Comparison of ENCODE assay signal across 10 mouse cellular contexts in genomic region chr11:72478228-72478627, GRCm38 (mm10). TPM values are rescaled to one million over a fixed set of nuclear protein-coding genes. Genes with fewer than 3 reads are reported as not detected.
A peak's percentile ranks its signal among the peaks of the same experiment; 100 is the strongest.
DNase-seq lines count a peak whose midpoint lies in the region; ATAC-seq and TF ChIP-seq lines count a peak whose summit lies in the region.
"Had no signal": no experiment of that assay in that cellular context is flagged by ENCODE, and none has a peak within 500 bp of the region (broad histone marks: within the 10 kb centered on the region; RNA-seq: fewer than 3 reads in every experiment).

No protein-coding gene starts in this region.

- no peak for DNase-seq in hindbrain, embryonic 10.5 days (ENCODE audit: low spot score)
- DNase-seq in midbrain, postnatal 0 days (ENCODE audit: low spot score) = no peak
- DNase-seq in heart, postnatal 14 days = peak; percentile 35 to 36
- DNase-seq in thymus, postnatal 25 days = no peak
- no peak for DNase-seq in gastrocnemius, postnatal 25 days
- DNase-seq: left cerebral cortex, postnatal 4 days had no signal

- no peak overlapping the region for H3K9ac ChIP-seq in hindbrain, embryonic 12.5 days
- 0 out of 2 replicates have a peak overlapping the region, but pooled peaks have one; percentile 33 for H3K9ac ChIP-seq in midbrain, postnatal 0 days (replicated peaks; ENCODE audit: low read length, poor library complexity, severe bottlenecking)
- H3K9ac ChIP-seq in midbrain, embryonic 16.5 days (ENCODE audit: low read depth, low read length) = no peak overlapping the region
- H3K9ac ChIP-seq in stomach, embryonic 16.5 days (ENCODE audit: low read length) = no peak overlapping the region

- no peaks in the 10 kb centered on the region for H3K9me3 ChIP-seq in hindbrain, embryonic 10.5 days
- no peaks in the 10 kb centered on the region for H3K9me3 ChIP-seq in hindbrain, embryonic 12.5 days (replicated peaks)
- H3K9me3 ChIP-seq in midbrain, postnatal 0 days (ENCODE audit: low read length) = no peaks in the 10 kb centered on the region
- no peaks in the 10 kb centered on the region for H3K9me3 ChIP-seq in midbrain, embryonic 16.5 days (replicated peaks; ENCODE audit: control insufficient read depth, low read length, poor library complexity, severe bottlenecking)
- H3K9me3 ChIP-seq in stomach, embryonic 16.5 days (replicated peaks; ENCODE audit: control insufficient read depth, low read length) = no peaks in the 10 kb centered on the region

- ATAC-seq in hindbrain, embryonic 12.5 days (ENCODE audit: low FRiP score) = no peak
- ATAC-seq in midbrain, postnatal 0 days (ENCODE audit: low FRiP score) = no peak
- ATAC-seq in midbrain, embryonic 16.5 days = no peak
- no peak for ATAC-seq in stomach, embryonic 16.5 days (ENCODE audit: insufficient read depth, low FRiP score)

- peaks cover 60% of the 10 kb centered on the region for H3K4me1 ChIP-seq in hindbrain, embryonic 10.5 days (replicated peaks)
- peaks cover 27% of the 10 kb centered on the region for H3K4me1 ChIP-seq in hindbrain, embryonic 12.5 days
- no peaks in the 10 kb centered on the region for H3K4me1 ChIP-seq in midbrain, postnatal 0 days (ENCODE audit: insufficient read depth, low read length)
- 0 out of 2 replicates have a peak, but pooled peaks cover 6% of the 10 kb centered on the region for H3K4me1 ChIP-seq in midbrain, embryonic 16.5 days (ENCODE audit: control insufficient read depth, insufficient read depth, low read length)
- peaks cover 16% of the 10 kb centered on the region; the same call in 1 of the 2 replicates for H3K4me1 ChIP-seq in stomach, embryonic 16.5 days (ENCODE audit: control insufficient read depth, insufficient read depth, low read length)

- no peak overlapping the region for H3K4me2 ChIP-seq in hindbrain, embryonic 12.5 days (replicated peaks)
- H3K4me2 ChIP-seq in midbrain, postnatal 0 days (ENCODE audit: low read depth, low read length, poor library complexity, severe bottlenecking) = no peak overlapping the region
- H3K4me2 ChIP-seq in midbrain, embryonic 16.5 days (ENCODE audit: low read length) = no peak overlapping the region
- H3K4me2 ChIP-seq in stomach, embryonic 16.5 days (ENCODE audit: low read depth, low read length) = no peak overlapping the region

- TF ChIP-seq CTCF in midbrain, postnatal 0 days (IDR thresholded peaks at IDR 0.05) = no peak

- H3K36me3 ChIP-seq in hindbrain, embryonic 10.5 days = no peaks in the 10 kb centered on the region
- 0 out of 2 replicates have a peak, but pooled peaks cover under 1% of the 10 kb centered on the region for H3K36me3 ChIP-seq in hindbrain, embryonic 12.5 days
- H3K36me3 ChIP-seq in midbrain, postnatal 0 days (ENCODE audit: insufficient read depth, low read length) = peaks cover 4% of the 10 kb centered on the region; the same call in 1 of the 2 replicates
- 0 out of 2 replicates have a peak, but pooled peaks cover 2% of the 10 kb centered on the region for H3K36me3 ChIP-seq in midbrain, embryonic 16.5 days (ENCODE audit: control insufficient read depth, insufficient read depth, low read length)
- H3K36me3 ChIP-seq in stomach, embryonic 16.5 days (ENCODE audit: control insufficient read depth, insufficient read depth, low read length) = no peaks in the 10 kb centered on the region

- H3K27ac ChIP-seq in hindbrain, embryonic 10.5 days = peak overlapping the region; percentile 69
- H3K27ac ChIP-seq in hindbrain, embryonic 12.5 days = no peak overlapping the region
- H3K27ac ChIP-seq in midbrain, postnatal 0 days (ENCODE audit: low read depth, low read length) = no peak overlapping the region
- H3K27ac ChIP-seq in midbrain, embryonic 16.5 days (ENCODE audit: low read length) = no peak overlapping the region
- peak overlapping the region; percentile 44; the same call in 1 of the 2 replicates for H3K27ac ChIP-seq in stomach, embryonic 16.5 days (ENCODE audit: low read length)

- H3K4me3 ChIP-seq in hindbrain, embryonic 10.5 days = no peak overlapping the region
- H3K4me3 ChIP-seq in hindbrain, embryonic 12.5 days = no peak overlapping the region
- H3K4me3 ChIP-seq in midbrain, postnatal 0 days (ENCODE audit: low read depth, low read length) = no peak overlapping the region
- H3K4me3 ChIP-seq in midbrain, embryonic 16.5 days (ENCODE audit: low read depth, low read length) = no peak overlapping the region
- H3K4me3 ChIP-seq in stomach, embryonic 16.5 days (replicated peaks; ENCODE audit: low read length) = no peak overlapping the region

- no peaks in the 10 kb centered on the region for H3K27me3 ChIP-seq in hindbrain, embryonic 10.5 days (ENCODE audit: insufficient read depth, poor library complexity, severe bottlenecking)
- no peaks in the 10 kb centered on the region for H3K27me3 ChIP-seq in hindbrain, embryonic 12.5 days
- H3K27me3 ChIP-seq in midbrain, postnatal 0 days (ENCODE audit: insufficient read depth, low read length) = no peaks in the 10 kb centered on the region
- no peaks in the 10 kb centered on the region for H3K27me3 ChIP-seq in midbrain, embryonic 16.5 days (ENCODE audit: control insufficient read depth, insufficient read depth, low read depth, low read length)
- H3K27me3 ChIP-seq in stomach, embryonic 16.5 days (ENCODE audit: control insufficient read depth, insufficient read depth, low read length) = no peaks in the 10 kb centered on the region

- 71% methylated on average over 6 of the region's 6 CpGs for WGBS in hindbrain, embryonic 10.5 days
- 63% methylated on average over 6 of the region's 6 CpGs for WGBS in hindbrain, embryonic 12.5 days
- 70% methylated on average over 6 of the region's 6 CpGs for WGBS in midbrain, postnatal 0 days
- WGBS in midbrain, embryonic 16.5 days = 78% methylated on average over 6 of the region's 6 CpGs
- 67% methylated on average over 6 of the region's 6 CpGs for WGBS in stomach, embryonic 16.5 days

- intact Hi-C loops in heart, postnatal 14 days (cut with DNase I) = no loop called here

RNA-seq across cellular contexts. Expression of gene Spns2, which starts 11.5 kb away (rescaled TPM):
- 4.0 and 5.5 TPM in 2 replicates for polyA plus RNA-seq in hindbrain, embryonic 10.5 days (2016; fragmentation: Nextera tagmentation; extraction: Ambion mirVana)
- polyA plus RNA-seq in hindbrain, embryonic 12.5 days (2016; fragmentation: Nextera tagmentation; extraction: Ambion mirVana) = 8.8 and 9.3 TPM in 2 replicates
- 46.2 and 56.8 TPM in 2 replicates for total RNA-seq in midbrain, postnatal 0 days (2014; rRNA removed)
- polyA plus RNA-seq in midbrain, postnatal 0 days (2015; fragmentation: Nextera tagmentation; extraction: Ambion mirVana) = 7.7 TPM in 2 replicates
- polyA plus RNA-seq in midbrain, embryonic 16.5 days (2015; fragmentation: Nextera tagmentation; extraction: Ambion mirVana) = 6.8 and 8.4 TPM in 2 replicates
- 10 to 100 TPM; 16.5 to 16.8 TPM for total RNA-seq in heart, postnatal 14 days (2021)
- 5.7 and 7.3 TPM in 2 replicates for polyA plus RNA-seq in stomach, embryonic 16.5 days (2015; fragmentation: Nextera tagmentation; extraction: Ambion mirVana)
- 10 to 100 TPM; 12.4 to 16.9 TPM for total RNA-seq in gastrocnemius, postnatal 25 days (2021)

RNA-seq across cellular contexts. Expression of gene Mybbp1a, which starts 37.1 kb away (rescaled TPM):
- polyA plus RNA-seq in hindbrain, embryonic 10.5 days (2016; fragmentation: Nextera tagmentation; extraction: Ambion mirVana) = 148 and 215 TPM in 2 replicates
- polyA plus RNA-seq in hindbrain, embryonic 12.5 days (2016; fragmentation: Nextera tagmentation; extraction: Ambion mirVana) = 112 and 123 TPM in 2 replicates
- total RNA-seq in midbrain, postnatal 0 days (2014; rRNA removed) = 25.9 and 30.7 TPM in 2 replicates
- polyA plus RNA-seq in midbrain, postnatal 0 days (2015; fragmentation: Nextera tagmentation; extraction: Ambion mirVana) = 50.0 and 50.4 TPM in 2 replicates
- 61.1 and 67.6 TPM in 2 replicates for polyA plus RNA-seq in midbrain, embryonic 16.5 days (2015; fragmentation: Nextera tagmentation; extraction: Ambion mirVana)
- 10 to 100 TPM; 38.0 to 38.4 TPM for total RNA-seq in heart, postnatal 14 days (2021)
- polyA plus RNA-seq in stomach, embryonic 16.5 days (2015; fragmentation: Nextera tagmentation; extraction: Ambion mirVana) = 117 and 133 TPM in 2 replicates
- total RNA-seq in gastrocnemius, postnatal 25 days (2021) = 10 to 100 TPM; 52.1 to 56.5 TPM

RNA-seq across cellular contexts. Expression of gene Ggt6, which starts 42.9 kb away (rescaled TPM):
- polyA plus RNA-seq in hindbrain, embryonic 10.5 days (2016; fragmentation: Nextera tagmentation; extraction: Ambion mirVana) = not detected in 2 replicates
- 0.32 TPM in 1 of 2 replicates, not detected in the other for polyA plus RNA-seq in hindbrain, embryonic 12.5 days (2016; fragmentation: Nextera tagmentation; extraction: Ambion mirVana)
- total RNA-seq in midbrain, postnatal 0 days (2014; rRNA removed) = 1.4 TPM in 1 of 2 replicates, not detected in the other
- polyA plus RNA-seq in midbrain, postnatal 0 days (2015; fragmentation: Nextera tagmentation; extraction: Ambion mirVana) = not detected in 2 replicates
- polyA plus RNA-seq in midbrain, embryonic 16.5 days (2015; fragmentation: Nextera tagmentation; extraction: Ambion mirVana) = not detected in 2 replicates
- under 1 TPM in 1 of 2 experiments, not detected in 1; 0.39 TPM for total RNA-seq in heart, postnatal 14 days (2021)
- polyA plus RNA-seq in stomach, embryonic 16.5 days (2015; fragmentation: Nextera tagmentation; extraction: Ambion mirVana) = 8.1 and 8.9 TPM in 2 replicates
- total RNA-seq in gastrocnemius, postnatal 25 days (2021) = under 1 TPM; 0.38 TPM
- total RNA-seq: left cerebral cortex, postnatal 4 days had no signal
- polyA plus RNA-seq: neural tube, embryonic 11.5 days had no signal

Comparison
In these comparisons a context has a peak if more than half of its experiments do, and no peak if none do; other contexts are left out.
1. H3K27ac ChIP-seq: peak in hindbrain, embryonic 10.5 days (single experiment) and stomach, embryonic 16.5 days (single experiment); none in hindbrain, embryonic 12.5 days (single experiment), midbrain, postnatal 0 days (single experiment) and midbrain, embryonic 16.5 days (single experiment).
2. DNase-seq: peak in heart, postnatal 14 days (2 of 2); none in hindbrain, embryonic 10.5 days (single experiment), midbrain, postnatal 0 days (single experiment), thymus, postnatal 25 days (single experiment) and gastrocnemius, postnatal 25 days (single experiment).